Mouse (Mus musculus) thymus, adult 2 months (tissue): Measurements from ENCODE around the gene Rpl26. TPM values are rescaled to one million over a fixed set of nuclear protein-coding genes. Genes with fewer than 3 reads are reported as not detected.

ENCODE experiments used
- DNase-seq: peaks from one replicate; pipeline ENCODE4 v3.0.0; 2021
- H3K27ac ChIP-seq: fragments of 200-500 bp; 2 replicates; pipeline ENCODE4 v1.5.1; 2012; ENCODE audit warnings: low read length, control low read depth; ENCODE audit not compliant: control insufficient read depth, insufficient read depth
- H3K27me3 ChIP-seq: fragments of 200-500 bp; 2 replicates; pipeline ENCODE4 v1.6.1; 2012; ENCODE audit warnings: mild to moderate bottlenecking, low read length, moderate library complexity, mixed read lengths; ENCODE audit not compliant: control insufficient read depth, insufficient read depth
- H3K36me3 ChIP-seq: fragments of 200-500 bp; 2 replicates; pipeline ENCODE4 v1.6.1; 2012; ENCODE audit warnings: mild to moderate bottlenecking, low read length, moderate library complexity; ENCODE audit not compliant: control insufficient read depth, insufficient read depth
- H3K4me1 ChIP-seq: fragments of 200-500 bp; replicated peaks from 2 replicates; pipeline ENCODE4 v1.6.1; 2012; ENCODE audit warnings: low read length; ENCODE audit not compliant: control insufficient read depth, insufficient read depth
- H3K4me3 ChIP-seq: fragments of 200-500 bp; 2 replicates; pipeline ENCODE4 v1.5.1; 2012; ENCODE audit warnings: mild to moderate bottlenecking, low read length, control low read depth, moderate library complexity; ENCODE audit not compliant: control insufficient read depth, insufficient read depth
- CTCF ChIP-seq: fragments of 200-500 bp; IDR thresholded peaks from 2 replicates; pipeline ENCODE4 v1.5.1; 2012; ENCODE audit warnings: mild to moderate bottlenecking, control low read depth, low read length, moderate library complexity, borderline replicate concordance; ENCODE audit not compliant: control insufficient read depth, poor library complexity, insufficient read depth; ENCODE audit errors: extremely low read depth
- POLR2A ChIP-seq: fragments of 200-500 bp; IDR thresholded peaks from 2 replicates; pipeline ENCODE4 v1.6.1; 2012; ENCODE audit warnings: mild to moderate bottlenecking, low read length, control low read depth, moderate library complexity; ENCODE audit not compliant: control insufficient read depth, poor library complexity, insufficient read depth; ENCODE audit errors: extremely low read depth
- WGBS: fragments of 180-500 bp; shearing (Covaris S2); methylation state at CpG from one replicate; pipeline ENCODE4 v1.1.7; 2018; 5-methylcytosine and 5-hydroxymethylcytosine counted together
- polyA plus RNA-seq: library from polyadenylated mRNA; depleted of rRNA; stranded (reverse); fragments of >200 nt; gene quantifications from 2 replicates; pipeline ENCODE4 v1.2.3, GENCODE M21; 2012

Gene Rpl26
- polyA plus RNA-seq, 1 experiment, result 1,133 TPM

GRCm38 (mm10) chr11:68857329-68857728 lies 44.1 kb upstream of the Rpl26 start:
- 98% methylated on average over 3 of the region's 3 CpGs for WGBS

GRCm38 (mm10) chr11:68859943-68860593 lies 41.3 kb upstream of the Rpl26 start:
- Histone ChIP-seq H3K27me3 (no peaks in the 10 kb centered on the region), H3K36me3 (no peaks in the 10 kb centered on the region), H3K4me1 (no peaks in the 10 kb centered on the region), H3K27ac (no peak overlapping the region), H3K4me3 (no peak overlapping the region)
- DNase-seq, result no peak
- WGBS, result 82% methylated on average over 8 of the region's 8 CpGs
- TF ChIP-seq POLR2A (no peak), CTCF (no peak)

More at GRCm38 (mm10) chr11:68857329-68857728, 44.1 kb upstream of the Rpl26 start:
- Histone ChIP-seq H3K4me1 (peaks cover 3% of the 10 kb centered on the region; the same call in 1 of the 2 replicates), H3K27ac (no peak overlapping the region), H3K4me3 (no peak overlapping the region), H3K27me3 (no peaks in the 10 kb centered on the region), H3K36me3 (no peaks in the 10 kb centered on the region)
- TF ChIP-seq POLR2A (no peak), CTCF (no peak)
- DNase-seq, result no peak

- no peak for DNase-seq
- H3K27ac ChIP-seq, result no peak overlapping the region
- H3K27me3 ChIP-seq, result no peaks in the 10 kb centered on the region
- no peaks in the 10 kb centered on the region for H3K36me3 ChIP-seq
- H3K4me3 ChIP-seq, result no peak overlapping the region
- 95% methylated on average over 2 of the region's 2 CpGs for WGBS
- TF ChIP-seq POLR2A (no peak), CTCF (no peak)
- no peaks in the 10 kb centered on the region for H3K4me1 ChIP-seq
These were observed 39.1 kb upstream of the Rpl26 start for GRCm38 (mm10) chr11:68862260-68862659.

- no peaks in the 10 kb centered on the region for H3K27me3 ChIP-seq
- no peaks in the 10 kb centered on the region for H3K4me1 ChIP-seq
- 21% methylated on average over 4 of the region's 4 CpGs for whole genome bisulfite sequencing
- TF ChIP-seq CTCF, result no peak
- TF ChIP-seq POLR2A, result no peak
- no peaks in the 10 kb centered on the region for H3K36me3 ChIP-seq
- DNase-seq, result no peak
- no peak overlapping the region for H3K4me3 ChIP-seq
- H3K27ac ChIP-seq, result no peak overlapping the region
These were observed 37.7 kb upstream of the Rpl26 start for GRCm38 (mm10) chr11:68863631-68864091.

GRCm38 (mm10) chr11:68864544-68865189 lies 36.7 kb upstream of the Rpl26 start:
- Histone ChIP-seq H3K36me3 (no peaks in the 10 kb centered on the region), H3K4me3 (no peak overlapping the region), H3K4me1 (no peaks in the 10 kb centered on the region), H3K27ac (no peak overlapping the region), H3K27me3 (no peaks in the 10 kb centered on the region)
- no peak for DNase-seq
- no peak for TF ChIP-seq CTCF
- no peak for TF ChIP-seq POLR2A
- whole genome bisulfite sequencing, result 25% methylated on average over 9 of the region's 9 CpGs

DNA sequence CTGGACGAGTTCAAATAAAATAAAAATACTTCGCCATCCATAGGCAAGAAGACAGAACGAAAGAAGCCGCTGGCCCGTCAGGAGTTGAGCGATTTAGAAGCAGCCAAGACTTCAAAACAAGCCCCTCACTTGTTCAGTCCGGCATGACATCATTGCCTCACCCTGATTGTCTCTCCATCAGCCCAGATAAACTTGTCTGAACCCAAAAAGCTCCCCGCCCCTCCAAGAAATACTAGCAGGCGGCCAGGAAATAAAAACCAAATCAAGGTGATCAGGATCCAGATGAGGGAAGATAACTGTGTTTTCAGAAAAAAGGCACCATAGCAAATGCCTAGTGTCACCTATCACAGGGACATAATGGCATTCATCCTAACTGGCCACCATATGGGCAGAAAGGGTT lies 30.1 kb upstream of the Rpl26 start:
- no peak overlapping the region for H3K27ac ChIP-seq
- 92% methylated on average over 9 of the region's 9 CpGs for WGBS
- no peak overlapping the region for H3K4me3 ChIP-seq
- peaks cover 5% of the 10 kb centered on the region for H3K4me1 ChIP-seq
- no peak for TF ChIP-seq CTCF
- no peak for TF ChIP-seq POLR2A
- H3K27me3 ChIP-seq, result no peaks in the 10 kb centered on the region
- H3K36me3 ChIP-seq, result no peaks in the 10 kb centered on the region
- DNase-seq, result no peak

GRCm38 (mm10) chr11:68871748-68872147 lies 29.6 kb upstream of the Rpl26 start, which contains the start of gene Ndel1:
Ndel1 (minus strand) TSS chr11:68871858.
- H3K27ac ChIP-seq, result no peak within 1 kb of the TSS
- H3K36me3 ChIP-seq, result no peaks in the 10 kb centered on the region
- TF ChIP-seq CTCF (no peak), POLR2A (no peak)
- WGBS, result 62% methylated on average over 6 of the region's 6 CpGs
- DNase-seq, result no peak
- H3K4me3 ChIP-seq, result no peak within 1 kb of the TSS
- peaks cover 5% of the 10 kb centered on the region for H3K4me1 ChIP-seq
- H3K27me3 ChIP-seq, result no peaks in the 10 kb centered on the region
